Mouse (Mus musculus) limb, embryonic 14.5 days (tissue): ENCODE results near the gene Myrfl. TPM values are rescaled to one million over a fixed set of nuclear protein-coding genes. Genes with fewer than 3 reads are reported as not detected.

ENCODE experiments used
- ATAC-seq: fragments of 200-750 bp; cut with Nextera tagmentation; 2 replicates; pipeline ENCODE4 v1.8.0; 2017; ENCODE audit warnings: low read depth, moderate number of reproducible peaks, moderate TSS enrichment; ENCODE audit not compliant: low FRiP score
- DNase-seq: peaks from one replicate; pipeline ENCODE4 v3.0.0-alpha.2; 2015; ENCODE audit warnings: low spot score
- H3K27ac ChIP-seq: fragments of 300-500 bp; sonication (generic); replicated peaks from 2 replicates; pipeline ENCODE4 v1.5.1; 2014; ENCODE audit warnings: low read depth, mild to moderate bottlenecking, low read length, moderate library complexity, mixed read lengths
- H3K27me3 ChIP-seq: fragments of 300-500 bp; sonication (generic); 2 replicates; pipeline ENCODE4 v1.6.1; 2014; ENCODE audit warnings: low read length, mixed read lengths; ENCODE audit not compliant: control insufficient read depth, insufficient read depth
- H3K36me3 ChIP-seq: fragments of 300-500 bp; sonication (generic); 2 replicates; pipeline ENCODE4 v1.6.1; 2014; ENCODE audit warnings: mild to moderate bottlenecking, low read length, moderate library complexity, mixed read lengths; ENCODE audit not compliant: control insufficient read depth, insufficient read depth
- H3K4me1 ChIP-seq: fragments of 300-500 bp; sonication (generic); 2 replicates; pipeline ENCODE4 v1.6.1; 2014; ENCODE audit warnings: antibody characterized with exemption, low read length, mixed read lengths; ENCODE audit not compliant: control insufficient read depth, insufficient read depth
- H3K4me2 ChIP-seq: fragments of 300-500 bp; sonication (generic); replicated peaks from 2 replicates; pipeline ENCODE4 v1.6.1; 2014; ENCODE audit warnings: low read depth, mild to moderate bottlenecking, low read length, moderate library complexity; ENCODE audit not compliant: severe bottlenecking
- H3K4me3 ChIP-seq: fragments of 300-500 bp; sonication (generic); replicated peaks from 2 replicates; pipeline ENCODE4 v1.5.1; 2014; ENCODE audit warnings: low read length
- H3K9ac ChIP-seq: fragments of 300-500 bp; sonication (generic); 2 replicates; pipeline ENCODE4 v1.6.1; 2014; ENCODE audit warnings: mild to moderate bottlenecking, low read depth, low read length, moderate library complexity; ENCODE audit not compliant: severe bottlenecking
- H3K9me3 ChIP-seq: fragments of 300-500 bp; sonication (generic); 2 replicates; pipeline ENCODE4 v1.6.1; 2016; ENCODE audit warnings: low read length; ENCODE audit not compliant: control insufficient read depth
- POLR2A ChIP-seq: fragments of 200-500 bp; IDR thresholded peaks from 2 replicates; pipeline ENCODE4 v1.8.0; 2012; ENCODE audit warnings: inconsistent platforms, mild to moderate bottlenecking, moderate library complexity, borderline replicate concordance; ENCODE audit not compliant: insufficient read depth, insufficient read length; ENCODE audit errors: extremely low read depth
- WGBS: fragments of 180-500 bp; shearing (Covaris S2); extraction: QIAGEN DNeasy Blood & Tissue Kit; methylation state at CpG from one replicate; pipeline ENCODE4 v1.1.7; 2014; 5-methylcytosine and 5-hydroxymethylcytosine counted together
- polyA plus RNA-seq, 2 experiments: library from polyadenylated mRNA; depleted of rRNA in 1 of 2; stranded (reverse) in 1 of 2; unstranded in 1 of 2; fragments of >200 nt; fragmentation: Nextera tagmentation in 1 of 2; extraction: Ambion mirVana in 1 of 2; gene quantifications; 2 replicates each; pipeline versions ENCODE4 v1.2.1 to v1.2.3; 2012 to 2014

Gene Myrfl
- polyA plus RNA-seq, 2 experiments, result 0.07 to 0.18 TPM

DNA sequence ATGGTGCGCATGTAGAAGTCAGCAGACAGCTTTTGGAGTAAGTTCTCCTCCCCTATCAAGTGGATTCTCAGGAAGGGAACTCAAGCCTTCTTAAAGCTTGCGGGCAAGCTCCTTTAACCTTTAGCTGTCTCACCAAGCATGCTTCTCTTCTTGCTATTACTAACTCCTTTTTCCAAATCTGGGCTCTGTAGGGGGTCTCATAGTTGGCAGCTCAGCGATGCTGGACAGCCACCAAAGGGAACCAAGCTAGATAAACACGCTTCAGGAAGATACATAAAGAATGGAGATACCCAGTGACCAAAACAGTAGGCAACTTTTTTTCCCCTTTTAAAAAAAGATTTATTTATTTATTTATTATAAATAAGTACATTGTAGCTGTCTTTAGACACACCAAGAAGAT lies 136.9 kb downstream of the Myrfl start:
- no peak overlapping the region for H3K4me3 ChIP-seq
- no peak for DNase-seq
- no peaks in the 10 kb centered on the region for H3K27me3 ChIP-seq
- H3K27ac ChIP-seq, result no peak overlapping the region
- H3K9ac ChIP-seq, result no peak overlapping the region
- ATAC-seq, result no peak
- no peak for TF ChIP-seq POLR2A
- H3K4me2 ChIP-seq, result no peak overlapping the region
- H3K36me3 ChIP-seq, result no peaks in the 10 kb centered on the region
- whole genome bisulfite sequencing, result 93% methylated on average over 4 of the region's 4 CpGs
- no peaks in the 10 kb centered on the region for H3K9me3 ChIP-seq
- peaks cover 29% of the 10 kb centered on the region for H3K4me1 ChIP-seq

DNA sequence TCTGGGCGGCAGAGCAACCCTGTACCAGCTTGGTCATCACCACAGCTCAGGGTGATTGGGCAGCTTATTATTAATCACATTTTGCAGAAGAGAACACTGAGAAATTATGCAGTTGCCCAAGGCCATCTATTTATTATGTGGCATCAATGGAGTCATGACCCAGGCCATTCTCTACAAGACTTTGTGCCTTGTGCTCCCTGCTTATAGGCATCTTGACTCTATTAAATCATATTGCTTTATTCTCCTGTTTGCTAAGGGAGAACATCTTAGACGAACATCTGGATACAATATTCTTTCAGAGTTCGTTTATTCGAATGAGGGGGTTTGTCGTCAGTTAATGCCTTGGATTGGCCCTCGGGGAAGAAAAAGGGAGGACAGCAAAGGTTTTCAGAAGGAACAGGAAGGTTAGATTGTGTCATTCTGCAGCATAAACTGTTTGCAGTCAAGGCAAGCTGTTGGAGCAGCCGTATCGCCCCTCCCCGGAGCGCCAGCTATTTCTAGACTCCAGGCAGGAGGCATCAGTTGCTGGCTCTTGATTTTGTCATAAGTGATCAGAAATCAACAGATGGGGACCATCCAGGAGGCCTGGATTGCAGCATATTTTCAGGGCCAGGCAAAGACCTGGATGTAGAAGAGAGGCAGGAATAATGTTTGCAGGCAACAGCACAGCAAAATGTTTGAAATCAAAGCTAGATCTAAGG lies 140.7 kb downstream of the Myrfl start:
- H3K9me3 ChIP-seq, result no peaks in the 10 kb centered on the region
- H3K9ac ChIP-seq, result no peak overlapping the region
- no peaks in the 10 kb centered on the region for H3K27me3 ChIP-seq
- peaks cover 21% of the 10 kb centered on the region for H3K4me1 ChIP-seq
- H3K4me3 ChIP-seq, result no peak overlapping the region
- DNase-seq, result peak; percentile 60
- 0 out of 2 replicates have a peak overlapping the region, but pooled peaks have one; percentile 30 for H3K27ac ChIP-seq
- peak; percentile 44; the same call in 1 of the 2 replicates for ATAC-seq
- 29% methylated on average over 10 of the region's 10 CpGs for WGBS
- H3K4me2 ChIP-seq, result no peak overlapping the region
- H3K36me3 ChIP-seq, result no peaks in the 10 kb centered on the region
- TF ChIP-seq POLR2A, result no peak

GRCm38 (mm10) chr10:116754940-116755339 lies 141.8 kb downstream of the Myrfl start:
- no peak for TF ChIP-seq POLR2A
- no peak for DNase-seq

GRCm38 (mm10) chr10:116750895-116751294 lies 145.8 kb downstream of the Myrfl start:
- Histone ChIP-seq H3K4me3 (no peak overlapping the region), H3K36me3 (no peaks in the 10 kb centered on the region), H3K4me1 (peaks cover 15% of the 10 kb centered on the region; the same call in 1 of the 2 replicates), H3K27me3 (no peaks in the 10 kb centered on the region), H3K27ac (no peak overlapping the region), H3K9me3 (no peaks in the 10 kb centered on the region), H3K9ac (no peak overlapping the region), H3K4me2 (0 out of 2 replicates have a peak overlapping the region, but pooled peaks have one; percentile 6)
- WGBS, result 46% methylated on average over 14 of the region's 14 CpGs
- TF ChIP-seq POLR2A, result no peak
- DNase-seq (peak; percentile 65), ATAC-seq (peak; percentile 56; the same call in 1 of the 2 replicates)

More at GRCm38 (mm10) chr10:116754940-116755339, 141.8 kb downstream of the Myrfl start:
- ATAC-seq, result no peak
- Histone ChIP-seq H3K27me3 (no peaks in the 10 kb centered on the region), H3K27ac (no peak overlapping the region), H3K4me3 (no peak overlapping the region), H3K4me2 (no peak overlapping the region), H3K4me1 (peaks cover 22% of the 10 kb centered on the region), H3K9me3 (no peaks in the 10 kb centered on the region), H3K36me3 (no peaks in the 10 kb centered on the region), H3K9ac (no peak overlapping the region)
- WGBS, result 87% methylated on average over 11 of the region's 11 CpGs

GRCm38 (mm10) chr10:116750062-116750461 lies 146.7 kb downstream of the Myrfl start:
- Histone ChIP-seq H3K4me3 (no peak overlapping the region), H3K27me3 (no peaks in the 10 kb centered on the region), H3K36me3 (no peaks in the 10 kb centered on the region), H3K9me3 (no peaks in the 10 kb centered on the region), H3K9ac (no peak overlapping the region), H3K4me2 (no peak overlapping the region), H3K4me1 (peaks cover 12% of the 10 kb centered on the region; the same call in 1 of the 2 replicates), H3K27ac (no peak overlapping the region)
- ATAC-seq (no peak), DNase-seq (no peak)
- 69% methylated on average over 6 of the region's 6 CpGs for WGBS
- no peak for TF ChIP-seq POLR2A
